14 mouse cellular contexts compared by ENCODE assay signal in genomic region chr17:86407921-86408613, GRCm38 (mm10).
DNase-seq lines count a peak whose midpoint lies in the region; ATAC-seq and TF ChIP-seq lines count a peak whose summit lies in the region.
"Had no signal": no experiment of that assay in that cellular context is flagged by ENCODE, and none has a peak within 500 bp of the region (broad histone marks: within the 10 kb centered on the region; RNA-seq: fewer than 3 reads in every experiment).

No protein-coding gene starts in this region.

- no peak for TF ChIP-seq CTCF in kidney, adult 2 months (conservative IDR thresholded peaks at IDR 0.05; ENCODE audit: insufficient read depth, insufficient read length, low read depth, low read length)
- TF ChIP-seq CTCF in midbrain, postnatal 0 days (IDR thresholded peaks at IDR 0.05) = no peak

- H3K27ac ChIP-seq in kidney, adult 2 months (ENCODE audit: insufficient read depth, low read depth, low read length) = no peak overlapping the region
- H3K27ac ChIP-seq in kidney, embryonic 16.5 days (ENCODE audit: low read length) = no peak overlapping the region
- no peak overlapping the region for H3K27ac ChIP-seq in limb, embryonic 10.5 days
- H3K27ac ChIP-seq in midbrain, postnatal 0 days (ENCODE audit: low read depth, low read length) = no peak overlapping the region
- H3K27ac ChIP-seq: forebrain, embryonic 12.5 days; limb, embryonic 12.5 days had no signal

- no peak for ATAC-seq in kidney, embryonic 16.5 days (ENCODE audit: low FRiP score, low TSS enrichment)
- ATAC-seq in midbrain, postnatal 0 days (ENCODE audit: low FRiP score) = no peak
- ATAC-seq: intestine, postnatal 0 days had no signal

- no peaks in the 10 kb centered on the region for H3K36me3 ChIP-seq in kidney, adult 2 months (ENCODE audit: control insufficient read depth, insufficient read depth, low read length)
- no peaks in the 10 kb centered on the region for H3K36me3 ChIP-seq in kidney, embryonic 16.5 days (ENCODE audit: insufficient read depth, low read length)
- H3K36me3 ChIP-seq in limb, embryonic 10.5 days = no peaks in the 10 kb centered on the region
- no peaks in the 10 kb centered on the region for H3K36me3 ChIP-seq in midbrain, postnatal 0 days (ENCODE audit: insufficient read depth, low read length)
- H3K36me3 ChIP-seq: forebrain, embryonic 12.5 days; limb, embryonic 12.5 days had no signal

- H3K9ac ChIP-seq in kidney, embryonic 16.5 days (replicated peaks; ENCODE audit: low read length) = no peak overlapping the region
- no peak overlapping the region for H3K9ac ChIP-seq in midbrain, postnatal 0 days (replicated peaks; ENCODE audit: low read length, poor library complexity, severe bottlenecking)
- H3K9ac ChIP-seq: forebrain, embryonic 12.5 days; limb, embryonic 12.5 days had no signal

- peaks cover 9% of the 10 kb centered on the region for H3K4me1 ChIP-seq in kidney, adult 2 months (ENCODE audit: control insufficient read depth, insufficient read depth, low read length)
- H3K4me1 ChIP-seq in kidney, embryonic 16.5 days (ENCODE audit: insufficient read depth, low read length) = peaks cover 21% of the 10 kb centered on the region
- peaks cover 47% of the 10 kb centered on the region for H3K4me1 ChIP-seq in limb, embryonic 10.5 days
- peaks cover 16% of the 10 kb centered on the region; the same call in 1 of the 2 replicates for H3K4me1 ChIP-seq in midbrain, postnatal 0 days (ENCODE audit: insufficient read depth, low read length)

- H3K9me3 ChIP-seq in kidney, embryonic 16.5 days (ENCODE audit: low read length) = no peaks in the 10 kb centered on the region
- no peaks in the 10 kb centered on the region for H3K9me3 ChIP-seq in limb, embryonic 10.5 days (replicated peaks)
- H3K9me3 ChIP-seq in midbrain, postnatal 0 days (ENCODE audit: low read length) = no peaks in the 10 kb centered on the region
- H3K9me3 ChIP-seq: forebrain, embryonic 12.5 days; limb, embryonic 12.5 days had no signal

- H3K4me2 ChIP-seq in kidney, embryonic 16.5 days (replicated peaks; ENCODE audit: low read depth, low read length) = no peak overlapping the region
- no peak overlapping the region for H3K4me2 ChIP-seq in midbrain, postnatal 0 days (ENCODE audit: low read depth, low read length, poor library complexity, severe bottlenecking)
- H3K4me2 ChIP-seq: forebrain, embryonic 12.5 days; limb, embryonic 12.5 days had no signal

- 61% methylated on average over 8 of the region's 8 CpGs for whole genome bisulfite sequencing in kidney, adult 2 months
- WGBS in kidney, embryonic 16.5 days = 85% methylated on average over 8 of the region's 8 CpGs
- 93% methylated on average over 8 of the region's 8 CpGs for WGBS in limb, embryonic 10.5 days
- WGBS in midbrain, postnatal 0 days = 72% methylated on average over 8 of the region's 8 CpGs

- peak; percentile 59 for DNase-seq in cerebellum, adult 9-10 months
- DNase-seq in cerebellum, adult 11 months = no peak
- peak; percentile 69 for DNase-seq in kidney, adult 2 months
- peak; percentile 59 to 63 for DNase-seq in cerebellum, postnatal 10 days
- peak; percentile 51 to 59 for DNase-seq in kidney, postnatal 4 days
- no peak for DNase-seq in limb, embryonic 10.5 days (ENCODE audit: low spot score)
- no peak for DNase-seq in midbrain, postnatal 0 days (ENCODE audit: low spot score)
- DNase-seq: adrenal gland, postnatal 14 days; thymus, postnatal 25 days had no signal

- H3K4me3 ChIP-seq in kidney, adult 2 months (ENCODE audit: insufficient read depth, low read depth, low read length) = no peak overlapping the region
- no peak overlapping the region for H3K4me3 ChIP-seq in kidney, embryonic 16.5 days (ENCODE audit: low read length)
- no peak overlapping the region for H3K4me3 ChIP-seq in limb, embryonic 10.5 days
- no peak overlapping the region for H3K4me3 ChIP-seq in midbrain, postnatal 0 days (ENCODE audit: low read depth, low read length)
- H3K4me3 ChIP-seq: forebrain, embryonic 12.5 days; limb, embryonic 12.5 days; myocyte had no signal

- no peak for TF ChIP-seq POLR2A in kidney, adult 2 months (IDR thresholded peaks at IDR 0.05; ENCODE audit: low read depth, low read length)

- no peaks in the 10 kb centered on the region for H3K27me3 ChIP-seq in kidney, adult 2 months (replicated peaks; ENCODE audit: control insufficient read depth, insufficient read depth, low read length)
- H3K27me3 ChIP-seq in kidney, embryonic 16.5 days (ENCODE audit: insufficient read depth, low read length) = no peaks in the 10 kb centered on the region
- no peaks in the 10 kb centered on the region for H3K27me3 ChIP-seq in limb, embryonic 10.5 days (ENCODE audit: low read depth, poor library complexity, severe bottlenecking)
- no peaks in the 10 kb centered on the region for H3K27me3 ChIP-seq in midbrain, postnatal 0 days (ENCODE audit: insufficient read depth, low read length)
- H3K27me3 ChIP-seq: forebrain, embryonic 12.5 days; limb, embryonic 12.5 days had no signal

Comparison
In these comparisons a context has a peak if more than half of its experiments do, and no peak if none do; other contexts are left out.
1. DNase-seq: peak in cerebellum, adult 9-10 months (single experiment), kidney, adult 2 months (single experiment), cerebellum, postnatal 10 days (2 of 2) and kidney, postnatal 4 days (2 of 2); none in cerebellum, adult 11 months (single experiment), limb, embryonic 10.5 days (single experiment) and midbrain, postnatal 0 days (single experiment).